Mouse (Mus musculus) neural tube, embryonic 13.5 days (tissue): ENCODE results near the gene Gse1. TPM values are rescaled to one million over a fixed set of nuclear protein-coding genes. Genes with fewer than 3 reads are reported as not detected.

Source experiments
- ATAC-seq: fragments of 200-750 bp; cut with Nextera tagmentation; 2 replicates; pipeline ENCODE4 v1.8.0; 2017; ENCODE audit warnings: low read depth, mild to moderate bottlenecking, moderate TSS enrichment, moderate library complexity
- H3K27ac ChIP-seq: fragments of 300-500 bp; sonication (generic); replicated peaks from 2 replicates; pipeline ENCODE4 v1.5.1; 2015; ENCODE audit warnings: moderate library complexity, mild to moderate bottlenecking, inconsistent platforms
- H3K27me3 ChIP-seq: fragments of 300-500 bp; sonication (generic); 2 replicates; pipeline ENCODE4 v1.6.1; 2015; ENCODE audit warnings: mild to moderate bottlenecking, inconsistent platforms
- H3K36me3 ChIP-seq: fragments of 300-500 bp; sonication (generic); 2 replicates; pipeline ENCODE4 v1.6.1; 2015; ENCODE audit warnings: mild to moderate bottlenecking, inconsistent platforms
- H3K4me1 ChIP-seq: fragments of 300-500 bp; sonication (generic); replicated peaks from 2 replicates; pipeline ENCODE4 v1.6.1; 2015; ENCODE audit warnings: inconsistent platforms
- H3K4me2 ChIP-seq: fragments of 300-500 bp; sonication (generic); 2 replicates; pipeline ENCODE4 v1.6.1; 2015; ENCODE audit warnings: inconsistent platforms, mild to moderate bottlenecking, moderate library complexity
- H3K4me3 ChIP-seq: fragments of 300-500 bp; sonication (generic); 2 replicates; pipeline ENCODE4 v1.5.1; 2015; ENCODE audit warnings: mild to moderate bottlenecking, inconsistent platforms
- H3K9ac ChIP-seq: fragments of 300-500 bp; sonication (generic); 2 replicates; pipeline ENCODE4 v1.6.1; 2015; ENCODE audit warnings: moderate library complexity, mild to moderate bottlenecking, inconsistent platforms
- H3K9me3 ChIP-seq: fragments of 300-500 bp; sonication (generic); 2 replicates; pipeline ENCODE4 v1.6.1; 2016; ENCODE audit warnings: inconsistent platforms
- WGBS: fragments of 180-500 bp; shearing (Covaris S2); methylation state at CpG from one replicate; pipeline ENCODE4 v1.1.7; 2015; 5-methylcytosine and 5-hydroxymethylcytosine counted together
- polyA plus RNA-seq: library from polyadenylated mRNA; unstranded; fragments of >200 nt; fragmentation: Nextera tagmentation; extraction: Ambion mirVana; gene quantifications from 2 replicates; pipeline ENCODE4 v1.2.1, GENCODE M21; 2015

Gene Gse1
- polyA plus RNA-seq, 1 experiment from 2014 or later: 17.1 TPM

GRCm38 (mm10) chr8:120598579-120598978 lies 370.3 kb downstream of the Gse1 start:
- peak overlapping the region; percentile 8; the same call in 1 of the 2 replicates for H3K4me2 ChIP-seq
- no peaks in the 10 kb centered on the region for H3K9me3 ChIP-seq
- no peak overlapping the region for H3K4me3 ChIP-seq
- H3K27me3 ChIP-seq: no peaks in the 10 kb centered on the region
- no peak overlapping the region for H3K27ac ChIP-seq
- WGBS: 18% methylated on average over 24 of the region's 24 CpGs
- no peak overlapping the region for H3K9ac ChIP-seq
- peak; percentile 78 for ATAC-seq
- H3K4me1 ChIP-seq: peaks cover 20% of the 10 kb centered on the region
- no peaks in the 10 kb centered on the region for H3K36me3 ChIP-seq

GRCm38 (mm10) chr8:120599504-120599903 lies 371.2 kb downstream of the Gse1 start:
- H3K27ac ChIP-seq: no peak overlapping the region
- ATAC-seq: no peak
- H3K9me3 ChIP-seq: no peaks in the 10 kb centered on the region
- no peak overlapping the region for H3K4me2 ChIP-seq
- WGBS: 50% methylated on average over 7 of the region's 7 CpGs
- H3K4me1 ChIP-seq: peaks cover 20% of the 10 kb centered on the region
- no peaks in the 10 kb centered on the region for H3K36me3 ChIP-seq
- H3K9ac ChIP-seq: no peak overlapping the region
- H3K27me3 ChIP-seq: no peaks in the 10 kb centered on the region
- H3K4me3 ChIP-seq: no peak overlapping the region

GRCm38 (mm10) chr8:120602672-120603071 lies 374.4 kb downstream of the Gse1 start:
- 38% methylated on average over 6 of the region's 6 CpGs for WGBS
- Histone ChIP-seq H3K27ac (0 out of 2 replicates have a peak overlapping the region, but pooled peaks have one; percentile 49), H3K27me3 (no peaks in the 10 kb centered on the region), H3K9me3 (no peaks in the 10 kb centered on the region), H3K9ac (no peak overlapping the region), H3K4me3 (no peak overlapping the region), H3K4me1 (peaks cover 20% of the 10 kb centered on the region), H3K36me3 (no peaks in the 10 kb centered on the region), H3K4me2 (no peak overlapping the region)
- ATAC-seq: peak; percentile 38; the same call in 1 of the 2 replicates

GRCm38 (mm10) chr8:120607460-120607859 lies 379.2 kb downstream of the Gse1 start:
- ATAC-seq: peak; percentile 34; the same call in 1 of the 2 replicates
- H3K9ac ChIP-seq: no peak overlapping the region
- WGBS: 83% methylated on average over 9 of the region's 9 CpGs

DNA sequence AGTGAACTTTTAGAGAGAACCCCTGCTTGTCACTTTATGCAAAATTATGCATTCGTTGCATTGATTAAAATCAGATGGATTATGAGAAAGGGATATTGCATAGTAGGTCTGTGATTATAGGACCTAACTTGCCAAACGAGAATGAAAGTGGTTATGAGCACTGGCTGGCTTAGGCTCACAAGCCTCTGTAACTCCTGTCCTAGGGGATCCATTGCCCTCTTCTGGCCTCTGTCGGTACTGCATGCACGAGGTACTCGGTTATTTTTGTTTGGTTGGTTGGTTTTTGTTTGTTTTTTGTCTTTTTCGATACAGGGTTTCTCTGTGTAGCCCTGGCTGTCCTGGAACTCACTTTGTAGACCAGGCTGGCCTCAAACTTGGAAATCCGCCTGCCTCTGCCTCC lies 379.6 kb downstream of the Gse1 start:
- WGBS: 11% methylated on average over 7 of the region's 7 CpGs
- no peak overlapping the region for H3K27ac ChIP-seq
- no peak for ATAC-seq

More at GRCm38 (mm10) chr8:120607460-120607859, 379.2 kb downstream of the Gse1 start:
- Histone ChIP-seq H3K9me3 (no peaks in the 10 kb centered on the region), H3K4me2 (no peak overlapping the region), H3K4me1 (peaks cover 7% of the 10 kb centered on the region), H3K36me3 (no peaks in the 10 kb centered on the region), H3K4me3 (no peak overlapping the region), H3K27ac (no peak overlapping the region), H3K27me3 (no peaks in the 10 kb centered on the region)

DNA sequence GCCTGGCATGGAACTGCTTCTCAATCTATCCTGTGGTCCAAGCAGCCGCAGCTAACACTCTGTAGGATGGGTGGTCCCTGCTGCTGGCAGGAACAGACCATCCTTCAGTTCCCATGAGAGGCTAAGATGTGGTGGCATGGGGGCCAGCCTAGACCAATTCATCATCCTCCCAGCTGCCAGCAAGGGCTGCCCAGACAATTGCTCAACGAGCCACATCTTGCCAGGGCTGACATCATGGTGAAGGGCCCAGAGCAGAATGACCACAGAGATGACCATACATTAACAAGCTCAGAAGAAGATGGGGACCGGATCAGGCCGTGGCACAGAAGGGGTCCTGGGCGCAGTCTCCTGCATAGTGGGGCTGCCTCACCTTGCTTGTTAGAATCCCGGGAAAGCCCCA lies 382.6 kb downstream of the Gse1 start:
- Histone ChIP-seq H3K9ac (no peak overlapping the region), H3K27me3 (no peaks in the 10 kb centered on the region), H3K36me3 (no peaks in the 10 kb centered on the region), H3K4me1 (no peaks in the 10 kb centered on the region), H3K4me3 (no peak overlapping the region), H3K9me3 (no peaks in the 10 kb centered on the region), H3K4me2 (no peak overlapping the region), H3K27ac (no peak overlapping the region)
- ATAC-seq: no peak
- WGBS: 85% methylated on average over 6 of the region's 6 CpGs

More for the DNA sequence above, 379.6 kb downstream of the Gse1 start:
- peaks cover 3% of the 10 kb centered on the region for H3K4me1 ChIP-seq
- H3K4me2 ChIP-seq: no peak overlapping the region
- H3K9me3 ChIP-seq: no peaks in the 10 kb centered on the region
- no peaks in the 10 kb centered on the region for H3K36me3 ChIP-seq
- H3K27me3 ChIP-seq: no peaks in the 10 kb centered on the region
- no peak overlapping the region for H3K9ac ChIP-seq
- H3K4me3 ChIP-seq: no peak overlapping the region

DNA sequence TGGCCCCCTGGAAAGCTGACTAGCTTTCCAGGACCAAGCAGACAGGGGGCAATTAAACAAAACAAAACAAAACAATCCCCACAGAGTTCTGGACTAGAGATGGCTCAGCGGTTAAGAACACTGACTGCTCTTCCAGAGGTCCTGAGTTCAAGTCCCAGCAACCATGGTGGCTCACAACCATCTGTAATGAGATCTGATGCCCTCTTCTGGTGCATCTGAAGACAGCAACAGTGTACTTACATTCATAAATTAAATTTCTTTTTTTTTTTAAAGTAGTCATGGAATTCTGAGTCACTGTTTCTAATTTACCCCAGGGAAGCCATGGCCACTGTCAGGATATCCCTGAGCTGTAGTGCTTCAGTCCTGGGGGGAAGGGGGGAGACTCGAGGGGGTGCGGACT lies 386.2 kb downstream of the Gse1 start:
- no peaks in the 10 kb centered on the region for H3K36me3 ChIP-seq
- peaks cover 26% of the 10 kb centered on the region for H3K4me1 ChIP-seq
- no peak overlapping the region for H3K4me2 ChIP-seq
- no peak overlapping the region for H3K27ac ChIP-seq
- 93% methylated on average over 3 of the region's 3 CpGs for WGBS
- no peak for ATAC-seq
- H3K9ac ChIP-seq: no peak overlapping the region
- no peaks in the 10 kb centered on the region for H3K9me3 ChIP-seq
- H3K27me3 ChIP-seq: no peaks in the 10 kb centered on the region
- no peak overlapping the region for H3K4me3 ChIP-seq

DNA sequence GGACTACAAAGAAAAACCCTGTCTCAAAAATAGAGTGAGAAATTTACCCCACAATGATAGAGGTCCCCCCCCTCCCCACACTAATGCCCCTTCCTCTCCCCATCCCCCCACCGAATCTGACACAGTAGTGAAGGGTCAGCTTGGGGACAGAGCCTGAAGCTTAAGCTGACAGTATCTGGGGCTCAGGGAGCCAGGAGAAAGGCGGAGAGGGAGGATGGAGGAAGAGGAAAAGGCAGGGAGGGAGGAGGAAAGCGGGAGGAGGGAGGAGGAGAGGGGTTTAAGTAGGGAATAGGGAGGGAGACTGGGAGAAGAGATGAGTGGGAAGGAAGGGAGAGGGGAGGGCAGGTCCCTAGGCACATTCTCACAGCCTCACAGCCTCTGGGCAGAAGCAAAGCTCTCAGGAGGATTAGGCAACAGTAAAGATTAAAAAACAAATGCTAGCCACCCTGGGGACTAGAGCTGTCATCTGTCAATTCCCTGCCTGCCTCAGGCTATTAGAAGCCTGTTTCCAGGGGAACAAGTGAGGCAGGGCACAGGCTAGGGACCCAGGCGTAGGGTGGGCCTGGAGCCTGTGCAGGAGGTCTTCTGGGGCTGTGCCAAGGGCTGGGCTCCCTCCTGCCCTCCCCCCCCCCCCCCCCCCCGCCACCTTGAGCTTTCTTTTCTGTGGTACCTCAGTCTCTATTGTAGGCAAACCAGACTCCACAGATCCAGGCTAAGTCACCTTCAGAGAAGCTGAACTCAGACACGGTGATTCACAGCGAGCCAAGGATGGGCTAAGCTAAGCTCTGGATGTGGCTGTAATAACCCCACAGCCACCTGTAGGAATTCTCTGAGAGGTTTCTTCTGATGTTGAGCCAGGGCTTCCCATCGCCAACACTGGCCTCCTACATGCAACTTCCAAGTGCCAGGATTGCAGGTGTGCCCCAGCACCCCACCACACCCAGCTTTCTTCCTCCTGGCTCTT lies 388.7 kb downstream of the Gse1 start:
- peaks cover 33% of the 10 kb centered on the region for H3K4me1 ChIP-seq
- no peaks in the 10 kb centered on the region for H3K27me3 ChIP-seq
- H3K9ac ChIP-seq: 0 out of 2 replicates have a peak overlapping the region, but pooled peaks have one; percentile 45
- WGBS: 31% methylated on average over 7 of the region's 8 CpGs
- H3K36me3 ChIP-seq: no peaks in the 10 kb centered on the region
- H3K4me2 ChIP-seq: no peak overlapping the region
- ATAC-seq: peak; percentile 69
- H3K9me3 ChIP-seq: no peaks in the 10 kb centered on the region
- no peak overlapping the region for H3K4me3 ChIP-seq
- H3K27ac ChIP-seq: peak overlapping the region; percentile 76

GRCm38 (mm10) chr8:120618110-120618509 lies 389.9 kb downstream of the Gse1 start:
- Histone ChIP-seq H3K4me2 (0 out of 2 replicates have a peak overlapping the region, but pooled peaks have one; percentile 13), H3K9me3 (no peaks in the 10 kb centered on the region), H3K27ac (0 out of 2 replicates have a peak overlapping the region, but pooled peaks have one; percentile 35), H3K9ac (0 out of 2 replicates have a peak overlapping the region, but pooled peaks have one; percentile 9), H3K4me1 (peaks cover 37% of the 10 kb centered on the region), H3K27me3 (no peaks in the 10 kb centered on the region), H3K36me3 (no peaks in the 10 kb centered on the region), H3K4me3 (no peak overlapping the region)
- 0% methylated on average over 6 of the region's 6 CpGs for WGBS
- peak; percentile 25; the same call in 1 of the 2 replicates for ATAC-seq

GRCm38 (mm10) chr8:120619235-120620180 lies 391.3 kb downstream of the Gse1 start:
- 81% methylated on average over 11 of the region's 11 CpGs for WGBS
- 0 out of 2 replicates have a peak overlapping the region, but pooled peaks have one; percentile 31 for H3K9ac ChIP-seq
- peaks cover 43% of the 10 kb centered on the region for H3K4me1 ChIP-seq
- H3K36me3 ChIP-seq: no peaks in the 10 kb centered on the region
- no peaks in the 10 kb centered on the region for H3K9me3 ChIP-seq
- 0 out of 2 replicates have a peak overlapping the region, but pooled peaks have one; percentile 3 for H3K27ac ChIP-seq
- H3K4me3 ChIP-seq: no peak overlapping the region
- no peaks in the 10 kb centered on the region for H3K27me3 ChIP-seq
- no peak for ATAC-seq
- no peak overlapping the region for H3K4me2 ChIP-seq

DNA sequence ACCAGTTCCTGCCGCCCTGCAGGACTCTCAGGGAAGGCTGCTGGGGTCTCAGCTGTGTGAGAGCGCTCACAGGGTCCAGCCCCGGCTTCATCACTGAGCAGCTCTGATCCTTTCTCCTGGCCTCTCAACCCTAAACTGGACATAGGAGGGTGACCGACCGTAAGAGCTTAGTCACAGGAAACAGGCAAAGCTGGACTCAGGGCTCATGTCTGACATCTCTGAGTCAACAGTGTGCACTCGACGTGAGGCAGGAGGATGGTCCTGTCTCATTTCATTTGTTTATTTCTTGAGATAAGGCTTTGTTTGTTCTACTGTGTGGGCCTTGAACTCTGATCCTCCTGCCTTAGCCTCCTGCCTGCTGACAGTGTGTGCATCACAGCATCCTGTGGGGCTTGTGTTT lies 392.2 kb downstream of the Gse1 start:
- H3K36me3 ChIP-seq: no peaks in the 10 kb centered on the region
- no peak overlapping the region for H3K4me3 ChIP-seq
- H3K4me2 ChIP-seq: no peak overlapping the region
- WGBS: 57% methylated on average over 7 of the region's 7 CpGs
- H3K27me3 ChIP-seq: no peaks in the 10 kb centered on the region
- H3K9ac ChIP-seq: no peak overlapping the region
- no peak for ATAC-seq
- no peaks in the 10 kb centered on the region for H3K9me3 ChIP-seq
- no peak overlapping the region for H3K27ac ChIP-seq
- peaks cover 45% of the 10 kb centered on the region for H3K4me1 ChIP-seq
